Mouse (Mus musculus): ENCODE data around the gene Cyp2j12. TPM values are rescaled to one million over a fixed set of nuclear protein-coding genes. Genes with fewer than 3 reads are reported as not detected.

Cyp2j12 gene
- polyA plus RNA-seq (2012; rRNA removed) = not detected in 2 replicates

GRCm38 (mm10) chr4:96140732-96141467 lies at the start of gene Cyp2j12:
Cyp2j12 (minus strand) TSS chr4:96141152.

DNA sequence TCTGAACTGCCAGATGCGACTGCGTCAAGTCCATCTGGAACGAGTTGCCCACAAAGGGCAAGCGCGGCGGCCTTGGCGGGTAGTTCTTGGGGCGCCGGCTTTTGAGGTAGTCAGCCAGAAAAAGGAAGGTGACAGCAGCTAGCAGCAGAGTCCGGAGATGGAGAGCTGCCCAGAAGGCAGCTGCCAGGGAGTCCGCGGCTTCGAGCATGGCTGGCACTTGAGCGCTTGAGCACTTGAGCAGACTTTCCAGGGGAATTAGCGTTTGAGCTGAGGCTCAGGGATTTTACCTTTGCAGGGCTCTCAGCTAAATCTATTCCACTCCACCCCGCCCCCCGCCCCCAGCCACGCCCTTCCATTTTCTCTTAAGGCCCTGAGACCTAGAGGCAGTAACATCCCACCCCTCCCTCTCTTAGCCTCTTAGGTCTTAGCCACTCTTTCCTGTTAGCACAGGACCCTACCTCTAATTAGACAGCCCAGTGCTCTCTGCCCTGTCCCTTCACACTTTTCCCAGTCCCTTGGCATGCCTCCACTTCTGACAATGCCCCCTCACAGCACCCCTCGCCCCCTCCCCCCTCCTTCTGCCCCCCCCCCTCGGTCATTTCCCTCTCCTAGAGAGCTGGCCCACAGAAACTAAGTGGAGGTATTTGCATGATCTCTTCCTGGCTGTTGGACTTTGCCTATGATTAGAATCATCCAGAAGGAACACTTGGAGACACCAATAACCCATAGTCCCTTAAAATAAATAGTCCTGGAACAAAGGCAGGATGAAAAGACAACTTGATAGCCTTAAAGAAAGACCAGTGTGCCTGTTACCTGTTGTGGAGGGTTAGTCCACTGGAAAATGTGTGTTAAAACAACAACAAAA lies 63.5 kb downstream of the Cyp2j12 start, which contains the start of gene Cyp2j13:
TSS of gene Cyp2j13 (minus strand) at position 286 of the 865 bp plus-strand sequence.

Other genes with a start within 250 kb of the Cyp2j12 start
- 4.8 and 5.2 TPM in 2 replicates for gene Hook1, start 173.9 kb downstream of the Cyp2j12 start, polyA plus RNA-seq (2012; rRNA removed)
- gene Cyp2j13, start 63.6 kb downstream of the Cyp2j12 start, polyA plus RNA-seq (2012; rRNA removed) = not detected in 2 replicates
- gene Cyp2j7, start 95.5 kb upstream of the Cyp2j12 start, polyA plus RNA-seq (2012; rRNA removed) = not detected in 2 replicates
- gene Cyp2j11, start 207.5 kb upstream of the Cyp2j12 start, polyA plus RNA-seq (2012; rRNA removed) = not detected in 2 replicates